Mouse (Mus musculus): ENCODE data around the gene Lasp1. TPM values are rescaled to one million over a fixed set of nuclear protein-coding genes. Genes with fewer than 3 reads are reported as not detected.

The Lasp1 gene
- total and polyA plus RNA-seq, 2 experiments from 2014 or later, result 137 to 187 TPM

DNA sequence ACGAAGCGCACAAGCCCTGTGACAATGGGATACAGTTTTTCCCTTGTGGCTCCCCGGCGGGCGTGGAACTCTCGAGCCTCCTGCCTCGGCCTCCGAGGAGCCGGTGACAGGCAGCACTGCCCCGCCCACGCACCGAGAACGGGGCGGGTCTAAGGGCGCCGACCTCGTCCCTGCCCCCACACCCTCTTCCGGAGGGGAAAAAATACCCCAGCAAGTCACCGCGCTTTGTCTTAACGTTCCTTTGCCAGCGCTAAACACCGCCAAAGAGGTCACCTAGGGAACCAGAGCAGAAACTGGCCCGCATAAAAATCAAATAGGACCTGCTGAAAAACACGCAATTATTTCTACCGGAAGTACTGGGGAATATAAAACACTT lies 84.7 kb downstream of the Lasp1 start:
- Histone ChIP-seq H3K4me2 (ENCODE audit: low read depth, low read length) (peak overlapping the region; percentile 67), H3K36me3 (ENCODE audit: insufficient read depth, low read length) (no peaks in the 10 kb centered on the region), H3K4me3 (ENCODE audit: low read length) (peak overlapping the region; percentile 61), H3K27ac (peak overlapping the region; percentile 86; the same call in 1 of the 2 replicates), H3K9ac (replicated peaks; ENCODE audit: low read length) (peak overlapping the region; percentile 47), H3K4me1 (ENCODE audit: insufficient read depth, low read length) (no peaks in the 10 kb centered on the region), H3K27me3 (ENCODE audit: insufficient read depth, low read length) (no peaks in the 10 kb centered on the region), H3K9me3 (ENCODE audit: low read length) (no peaks in the 10 kb centered on the region)
- DNase-seq (ENCODE audit: low spot score) (peak; percentile 69), ATAC-seq (peak; percentile 37; the same call in 1 of the 2 replicates)
- 4% methylated on average over 26 of the region's 26 CpGs for WGBS
- no peak for TF ChIP-seq CTCF (IDR thresholded peaks at IDR 0.05; ENCODE audit: low read depth)

DNA sequence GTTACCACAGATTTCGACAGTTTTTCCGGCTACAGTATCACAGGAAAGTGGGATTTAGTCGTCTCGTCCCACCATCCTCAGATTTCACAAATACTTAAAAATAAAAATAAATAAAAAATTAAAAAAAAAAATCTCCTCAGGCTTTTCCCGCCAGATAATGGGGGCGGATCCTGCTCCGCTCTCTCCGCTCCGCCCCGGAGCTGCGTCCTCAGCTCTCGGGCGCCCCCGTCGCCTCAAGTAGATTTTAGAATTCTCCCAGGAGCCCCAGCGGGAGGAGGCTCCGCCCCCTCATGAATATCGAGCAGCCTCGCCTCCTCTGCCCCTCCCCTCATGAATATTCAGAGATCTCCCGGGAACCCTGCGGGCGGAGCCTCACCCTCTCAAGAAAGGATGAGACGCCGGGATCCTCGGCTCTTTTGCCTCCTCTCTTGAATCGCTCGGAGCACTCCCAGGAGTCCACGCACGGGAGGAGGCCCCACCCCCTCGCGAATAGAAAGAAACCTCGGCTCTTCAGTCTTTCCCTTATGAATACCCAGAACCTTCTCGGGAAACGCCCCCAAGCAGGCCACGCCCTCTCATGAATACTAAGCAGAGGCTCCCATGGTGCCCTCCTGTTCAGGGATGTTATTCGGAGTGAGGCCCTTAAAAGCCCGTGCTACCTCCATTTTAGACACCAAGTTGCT lies 85.3 kb downstream of the Lasp1 start, which contains the start of gene Fbxo47:
TSS of gene Fbxo47 (minus strand) at position 237 of the 683 bp plus-strand sequence.
- Histone ChIP-seq H3K36me3 (ENCODE audit: insufficient read depth, low read length) (no peaks in the 10 kb centered on the region), H3K9me3 (ENCODE audit: low read length) (no peaks in the 10 kb centered on the region), H3K27ac (peak within 1 kb of the TSS; percentile 86), H3K27me3 (ENCODE audit: insufficient read depth, low read length) (no peaks in the 10 kb centered on the region), H3K4me3 (ENCODE audit: low read length) (peak within 1 kb of the TSS; percentile 61), H3K9ac (replicated peaks; ENCODE audit: low read length) (peak within 1 kb of the TSS; percentile 51), H3K4me2 (ENCODE audit: low read depth, low read length) (peak within 1 kb of the TSS; percentile 67), H3K4me1 (ENCODE audit: insufficient read depth, low read length) (no peaks in the 10 kb centered on the region)
- DNase-seq (ENCODE audit: low spot score) (peak; percentile 99), ATAC-seq (peak; percentile 97)
- WGBS, result under 1% methylated on average over 37 of the region's 37 CpGs
- TF ChIP-seq CTCF (IDR thresholded peaks at IDR 0.05; ENCODE audit: low read depth), result peak; percentile 65

DNA sequence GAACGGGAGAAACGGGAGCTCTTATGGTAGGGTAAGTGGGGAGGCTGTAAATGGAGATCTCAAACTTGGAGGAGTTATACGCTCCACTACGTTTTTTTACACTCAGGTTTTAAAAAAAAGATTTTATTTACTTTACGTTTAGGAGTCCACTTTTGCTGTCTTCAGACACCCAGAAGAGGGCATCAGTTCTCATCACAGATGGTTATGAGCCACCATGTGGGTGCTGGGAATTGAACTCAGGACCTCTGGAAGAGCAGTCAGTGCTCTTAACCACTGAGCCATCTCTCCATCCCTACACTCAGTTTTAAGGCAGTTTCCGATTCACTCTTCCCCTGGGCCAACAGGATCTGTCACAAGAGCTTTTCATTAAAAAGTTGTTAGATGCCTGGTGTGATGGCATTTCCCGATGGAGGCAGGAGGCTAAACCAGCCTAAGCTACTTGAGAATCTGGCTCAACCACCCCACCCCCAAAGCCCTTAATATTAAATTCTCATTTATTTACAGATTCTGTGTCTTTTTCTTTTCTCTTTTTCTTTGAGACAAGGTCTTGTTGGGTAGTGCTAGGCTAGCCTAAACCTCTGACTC lies 85.9 kb downstream of the Lasp1 start:
- H3K9me3 ChIP-seq (ENCODE audit: low read length), result no peaks in the 10 kb centered on the region
- 0 out of 2 replicates have a peak, but pooled peaks have one; percentile 0 for ATAC-seq
- WGBS, result 27% methylated on average over 7 of the region's 7 CpGs

DNA sequence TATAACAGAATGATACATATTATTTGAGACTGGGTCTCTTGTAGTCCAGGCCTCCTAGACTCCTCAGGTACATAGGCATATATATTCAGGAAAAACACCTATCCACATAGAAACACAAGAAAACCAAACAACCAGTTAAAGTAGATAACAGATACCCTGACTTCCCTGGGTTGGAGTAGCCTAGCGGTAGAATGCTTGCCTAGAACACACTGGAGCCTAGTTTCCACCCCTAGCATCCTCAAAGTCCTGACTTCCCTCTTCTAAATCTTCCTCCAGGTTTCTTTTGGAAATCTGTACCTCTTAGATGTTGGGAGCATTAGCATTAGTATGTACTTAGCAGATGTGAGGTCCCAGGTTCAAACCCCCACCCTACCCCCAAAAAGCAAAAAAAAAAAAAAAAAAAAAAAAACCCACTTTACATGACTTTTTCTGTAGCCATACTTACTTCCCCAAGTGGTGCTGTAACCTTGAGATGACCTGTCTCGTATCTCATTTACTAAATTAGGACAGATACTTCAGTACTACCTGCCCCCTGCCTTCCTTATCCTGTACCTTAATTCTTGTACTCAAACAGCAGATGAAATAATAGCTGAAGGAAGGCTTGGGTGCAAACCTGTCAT lies 86.6 kb downstream of the Lasp1 start:
- no peak overlapping the region for H3K4me3 ChIP-seq (ENCODE audit: low read length)
- no peak for ATAC-seq
- TF ChIP-seq CTCF (IDR thresholded peaks at IDR 0.05; ENCODE audit: low read depth), result no peak

More for the DNA sequence above, 85.9 kb downstream of the Lasp1 start:
- peak overlapping the region; percentile 67 for H3K4me2 ChIP-seq (ENCODE audit: low read depth, low read length)
- TF ChIP-seq CTCF (IDR thresholded peaks at IDR 0.05; ENCODE audit: low read depth), result no peak
- H3K27ac ChIP-seq, result peak overlapping the region; percentile 86
- no peaks in the 10 kb centered on the region for H3K4me1 ChIP-seq (ENCODE audit: insufficient read depth, low read length)
- peak overlapping the region; percentile 61 for H3K4me3 ChIP-seq (ENCODE audit: low read length)
- H3K27me3 ChIP-seq (ENCODE audit: insufficient read depth, low read length), result no peaks in the 10 kb centered on the region
- no peak for DNase-seq (ENCODE audit: low spot score)
- peak overlapping the region; percentile 51 for H3K9ac ChIP-seq (replicated peaks; ENCODE audit: low read length)
- H3K36me3 ChIP-seq (ENCODE audit: insufficient read depth, low read length), result no peaks in the 10 kb centered on the region

More for the DNA sequence above, 86.6 kb downstream of the Lasp1 start:
- Histone ChIP-seq H3K36me3 (ENCODE audit: insufficient read depth, low read length) (no peaks in the 10 kb centered on the region), H3K9ac (replicated peaks; ENCODE audit: low read length) (no peak overlapping the region), H3K9me3 (ENCODE audit: low read length) (no peaks in the 10 kb centered on the region), H3K4me2 (ENCODE audit: low read depth, low read length) (no peak overlapping the region), H3K4me1 (ENCODE audit: insufficient read depth, low read length) (no peaks in the 10 kb centered on the region), H3K27me3 (ENCODE audit: insufficient read depth, low read length) (no peaks in the 10 kb centered on the region), H3K27ac (no peak overlapping the region)
- DNase-seq (ENCODE audit: low spot score), result no peak
- WGBS, result 96% methylated on average over 2 of the region's 2 CpGs

Other genes with a start within 250 kb of the Lasp1 start
- gene Srcin1, start 222.8 kb upstream of the Lasp1 start, total RNA-seq (2014; rRNA removed), result 104 and 141 TPM in 2 replicates
- 14.3 and 14.7 TPM in 2 replicates for gene Srcin1, start 222.8 kb upstream of the Lasp1 start, polyA plus RNA-seq (2015; fragmentation: Nextera tagmentation; extraction: Ambion mirVana)
- 11.0 and 12.0 TPM in 2 replicates for gene Epop, start 169.3 kb upstream of the Lasp1 start, total RNA-seq (2014; rRNA removed)
- gene Epop, start 169.3 kb upstream of the Lasp1 start, polyA plus RNA-seq (2015; fragmentation: Nextera tagmentation; extraction: Ambion mirVana), result 2.3 and 2.4 TPM in 2 replicates
- 43.9 and 60.8 TPM in 2 replicates for gene Mllt6, start 135.6 kb upstream of the Lasp1 start, total RNA-seq (2014; rRNA removed)
- 1.5 and 1.7 TPM in 2 replicates for gene Mllt6, start 135.6 kb upstream of the Lasp1 start, polyA plus RNA-seq (2015; fragmentation: Nextera tagmentation; extraction: Ambion mirVana)
- 21.2 and 24.0 TPM in 2 replicates for gene Cisd3, start 113.2 kb upstream of the Lasp1 start, total RNA-seq (2014; rRNA removed)
- 47.6 and 52.0 TPM in 2 replicates for gene Cisd3, start 113.2 kb upstream of the Lasp1 start, polyA plus RNA-seq (2015; fragmentation: Nextera tagmentation; extraction: Ambion mirVana)
- gene Pcgf2, start 98.5 kb upstream of the Lasp1 start, total RNA-seq (2014; rRNA removed), result 11.3 and 18.0 TPM in 2 replicates
- gene Pcgf2, start 98.5 kb upstream of the Lasp1 start, polyA plus RNA-seq (2015; fragmentation: Nextera tagmentation; extraction: Ambion mirVana), result 13.3 and 14.8 TPM in 2 replicates
- gene Psmb3, start 95.6 kb upstream of the Lasp1 start, total RNA-seq (2014; rRNA removed), result 453 and 498 TPM in 2 replicates
- gene Psmb3, start 95.6 kb upstream of the Lasp1 start, polyA plus RNA-seq (2015; fragmentation: Nextera tagmentation; extraction: Ambion mirVana), result 499 and 523 TPM in 2 replicates
- 127 TPM in 2 replicates for gene Pip4k2b, start 54.3 kb upstream of the Lasp1 start, total RNA-seq (2014; rRNA removed)
- 4.3 and 5.1 TPM in 2 replicates for gene Pip4k2b, start 54.3 kb upstream of the Lasp1 start, polyA plus RNA-seq (2015; fragmentation: Nextera tagmentation; extraction: Ambion mirVana)
- gene Cwc25, start 32.4 kb upstream of the Lasp1 start, total RNA-seq (2014; rRNA removed), result 13.3 and 14.2 TPM in 2 replicates
- 11.9 and 12.9 TPM in 2 replicates for gene Cwc25, start 32.4 kb upstream of the Lasp1 start, polyA plus RNA-seq (2015; fragmentation: Nextera tagmentation; extraction: Ambion mirVana)
- gene 1700001P01Rik, start 23.1 kb upstream of the Lasp1 start, total RNA-seq (2014; rRNA removed), result not detected in 2 replicates
- gene 1700001P01Rik, start 23.1 kb upstream of the Lasp1 start, polyA plus RNA-seq (2015; fragmentation: Nextera tagmentation; extraction: Ambion mirVana), result not detected in 2 replicates
- 124 and 141 TPM in 2 replicates for gene Rpl23, start 16.6 kb upstream of the Lasp1 start, total RNA-seq (2014; rRNA removed)
- gene Rpl23, start 16.6 kb upstream of the Lasp1 start, polyA plus RNA-seq (2015; fragmentation: Nextera tagmentation; extraction: Ambion mirVana), result 351 and 362 TPM in 2 replicates
- 29.4 and 30.0 TPM in 2 replicates for gene B230217C12Rik, start 41.8 kb downstream of the Lasp1 start, total RNA-seq (2014; rRNA removed)
- gene B230217C12Rik, start 41.8 kb downstream of the Lasp1 start, polyA plus RNA-seq (2015; fragmentation: Nextera tagmentation; extraction: Ambion mirVana), result 31.6 and 32.3 TPM in 2 replicates
- 0.47 and 1.2 TPM in 2 replicates for gene Fbxo47, start 85.2 kb downstream of the Lasp1 start, total RNA-seq (2014; rRNA removed)
- 0.34 and 0.36 TPM in 2 replicates for gene Fbxo47, start 85.2 kb downstream of the Lasp1 start, polyA plus RNA-seq (2015; fragmentation: Nextera tagmentation; extraction: Ambion mirVana)
- gene Plxdc1, start 187.4 kb downstream of the Lasp1 start, total RNA-seq (2014; rRNA removed), result 1.5 and 3.8 TPM in 2 replicates
- gene Plxdc1, start 187.4 kb downstream of the Lasp1 start, polyA plus RNA-seq (2015; fragmentation: Nextera tagmentation; extraction: Ambion mirVana), result 4.2 and 4.6 TPM in 2 replicates
- gene Arl5c, start 197.2 kb downstream of the Lasp1 start, total RNA-seq (2014; rRNA removed), result 2.0 and 2.6 TPM in 2 replicates
- 3.6 and 4.8 TPM in 2 replicates for gene Arl5c, start 197.2 kb downstream of the Lasp1 start, polyA plus RNA-seq (2015; fragmentation: Nextera tagmentation; extraction: Ambion mirVana)
- gene Cacnb1, start 224.0 kb downstream of the Lasp1 start, total RNA-seq (2014; rRNA removed), result 83.4 and 84.4 TPM in 2 replicates
- gene Cacnb1, start 224.0 kb downstream of the Lasp1 start, polyA plus RNA-seq (2015; fragmentation: Nextera tagmentation; extraction: Ambion mirVana), result 43.1 and 51.0 TPM in 2 replicates
- gene Rpl19, start 227.7 kb downstream of the Lasp1 start, total RNA-seq (2014; rRNA removed), result 462 and 515 TPM in 2 replicates
- gene Rpl19, start 227.7 kb downstream of the Lasp1 start, polyA plus RNA-seq (2015; fragmentation: Nextera tagmentation; extraction: Ambion mirVana), result 650 and 673 TPM in 2 replicates

All from hindbrain, postnatal 0 days (tissue).